In the genomic region with DNA sequence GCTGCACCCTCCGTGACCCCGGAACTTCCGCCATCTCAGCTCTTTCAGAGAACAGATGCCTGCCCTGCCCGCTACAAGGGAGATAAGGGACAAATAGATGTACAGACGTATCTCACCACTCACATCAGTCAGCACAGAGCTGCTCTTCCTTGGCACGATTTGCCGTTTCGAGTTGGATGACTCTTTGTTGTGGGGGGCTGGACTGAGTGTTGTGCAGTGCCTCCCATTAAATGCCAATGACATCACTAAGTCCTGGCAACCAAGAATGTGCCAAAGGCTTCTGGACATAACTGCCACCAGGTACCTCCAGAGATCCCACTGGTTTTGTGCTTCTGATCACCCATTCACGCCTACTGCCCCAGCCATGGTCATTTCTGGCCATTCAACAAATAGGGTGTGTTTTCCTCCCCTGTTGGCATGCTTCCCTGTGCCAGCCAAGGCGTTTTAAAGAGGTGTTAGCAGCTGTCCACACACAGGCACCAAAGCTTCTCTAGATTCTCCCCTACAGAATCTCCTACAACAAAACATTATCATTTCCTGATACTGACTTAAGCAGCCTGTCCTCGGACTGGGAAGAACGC, we compare ENCODE assay signal across 7 mouse cellular contexts. TPM values are rescaled to one million over a fixed set of nuclear protein-coding genes. Genes with fewer than 3 reads are reported as not detected.
DNase-seq lines count a peak whose midpoint lies in the region; ATAC-seq and TF ChIP-seq lines count a peak whose summit lies in the region.

No protein-coding gene starts in this region.

- TF ChIP-seq CTCF in CH12.LX (conservative IDR thresholded peaks at IDR 0.05 in 1 of 2, IDR thresholded peaks at IDR 0.05 in 1 of 2; ENCODE audit: low read depth in 2 of 2, low read length in 2 of 2), result no peak
- no peak for TF ChIP-seq CTCF in stomach, postnatal 0 days (IDR thresholded peaks at IDR 0.05; ENCODE audit: low read depth)

- H3K27ac ChIP-seq in CH12.LX (ENCODE audit: insufficient read depth, low read depth) (peak overlapping the region; percentile 99), macrophage (peak overlapping the region; percentile 69)
- H3K27ac ChIP-seq in hindbrain, embryonic 12.5 days, result no peak overlapping the region
- H3K27ac ChIP-seq in stomach, postnatal 0 days (replicated peaks), result peak overlapping the region; percentile 78

- peak overlapping the region; percentile 98 for H3K4me2 ChIP-seq in CH12.LX (ENCODE audit: insufficient read depth, low read depth, poor library complexity, severe bottlenecking)
- H3K4me2 ChIP-seq in hindbrain, embryonic 12.5 days (replicated peaks), result peak overlapping the region; percentile 43
- peak overlapping the region; percentile 46 for H3K4me2 ChIP-seq in stomach, postnatal 0 days (replicated peaks; ENCODE audit: low read depth)

- in situ Hi-C loops in CH12.LX (cut with MboI; ENCODE audit: low pct_ligation_motif_present, low pct_unique_long_range_greater_than_20kb, low sequenced_read_pairs), result loop anchor here (5.0 to 25.0 kb wide), 2 partner anchors 33 to 317 kb away; no protein-coding TSS in a partner anchor

- peaks cover 9 to 39% of the 10 kb centered on the region in 2 experiments for H3K4me1 ChIP-seq in CH12.LX (ENCODE audit: control insufficient read depth in 1 of 2, insufficient read depth in 2 of 2)
- H3K4me1 ChIP-seq in hindbrain, embryonic 12.5 days, result peaks cover 16% of the 10 kb centered on the region
- peaks cover 10% of the 10 kb centered on the region for H3K4me1 ChIP-seq in stomach, postnatal 0 days (replicated peaks; ENCODE audit: control insufficient read depth, insufficient read depth)

- dilution Hi-C loops in CH12.LX (cut with MboI; ENCODE audit: extremely low pct_ligation_motif_present, extremely low pct_unique_long_range_greater_than_20kb, low sequenced_read_pairs), result no loop called here

- WGBS in hindbrain, embryonic 12.5 days, result 37% methylated on average over 12 of the region's 12 CpGs
- 56% methylated on average over 10 of the region's 12 CpGs for WGBS in macrophage (ENCODE audit: missing documents)
- WGBS in stomach, postnatal 0 days, result 16% methylated on average over 12 of the region's 12 CpGs

- peak overlapping the region; percentile 72 for H3K9ac ChIP-seq in CH12.LX (ENCODE audit: insufficient read depth, low read depth)
- no peak overlapping the region for H3K9ac ChIP-seq in hindbrain, embryonic 12.5 days
- H3K9ac ChIP-seq in stomach, postnatal 0 days (ENCODE audit: low read length), result no peak overlapping the region

- no peaks in the 10 kb centered on the region for H3K27me3 ChIP-seq in CH12.LX (replicated peaks)
- H3K27me3 ChIP-seq in hindbrain, embryonic 12.5 days, result no peaks in the 10 kb centered on the region
- no peaks in the 10 kb centered on the region for H3K27me3 ChIP-seq in stomach, postnatal 0 days (ENCODE audit: control insufficient read depth, insufficient read depth, low read length)

- H3K36me3 ChIP-seq in CH12.LX (replicated peaks in 1 of 2; ENCODE audit: control insufficient read depth in 1 of 2, insufficient read depth in 1 of 2, low read length in 1 of 2), result peaks cover 5 to 11% of the 10 kb centered on the region in 2 experiments
- H3K36me3 ChIP-seq in hindbrain, embryonic 12.5 days, result no peaks in the 10 kb centered on the region
- H3K36me3 ChIP-seq in macrophage (ENCODE audit: inconsistent target), result no peaks in the 10 kb centered on the region
- no peaks in the 10 kb centered on the region for H3K36me3 ChIP-seq in stomach, postnatal 0 days (ENCODE audit: control insufficient read depth, insufficient read depth, low read length)

- peaks cover 16% of the 10 kb centered on the region for H3K9me3 ChIP-seq in CH12.LX (replicated peaks; ENCODE audit: low read length)
- H3K9me3 ChIP-seq in hindbrain, embryonic 12.5 days (replicated peaks), result no peaks in the 10 kb centered on the region
- H3K9me3 ChIP-seq in stomach, postnatal 0 days (ENCODE audit: control insufficient read depth, low read length), result no peaks in the 10 kb centered on the region

- 0 out of 2 replicates have a peak, but pooled peaks have one; percentile 24 for TF ChIP-seq EP300 in CH12.LX (IDR thresholded peaks at IDR 0.05; ENCODE audit: low read length)
- no peak for TF ChIP-seq EP300 in stomach, postnatal 0 days (optimal IDR thresholded peaks at IDR 0.05)

- peak overlapping the region; percentile 55 to 58 (median 57) for H3K4me3 ChIP-seq in CH12.LX (replicated peaks in 1 of 3; ENCODE audit: low read depth in 2 of 3, low read length in 2 of 3, poor library complexity in 1 of 3)
- H3K4me3 ChIP-seq in hindbrain, embryonic 12.5 days, result 0 out of 2 replicates have a peak overlapping the region, but pooled peaks have one; percentile 14
- H3K4me3 ChIP-seq in macrophage (ENCODE audit: inconsistent target), result no peak overlapping the region
- H3K4me3 ChIP-seq in stomach, postnatal 0 days (ENCODE audit: low read depth, low read length), result peak overlapping the region; percentile 19; the same call in 1 of the 2 replicates

- ATAC-seq in hindbrain, embryonic 12.5 days (ENCODE audit: low FRiP score), result peak; percentile 35; the same call in 1 of the 2 replicates
- peak; percentile 62 for ATAC-seq in stomach, postnatal 0 days (ENCODE audit: low FRiP score, low TSS enrichment)

- peak; percentile 67 to 71 for DNase-seq in B cell, adult 2 months
- DNase-seq in CH12.LX (ENCODE audit: extremely low read depth), result peak; percentile 70
- DNase-seq in embryo, embryonic 10.5 days (ENCODE audit: low spot score), result peak; percentile 18
- DNase-seq in stomach, postnatal 0 days (ENCODE audit: low spot score), result peak; percentile 72
- DNase-seq in frontal cortex, postnatal 36 days (ENCODE audit: low spot score in 2 of 2), result no peak

- TF ChIP-seq RAD21 in CH12.LX (IDR thresholded peaks at IDR 0.05; ENCODE audit: low read depth, low read length), result no peak

- peaks cover 20% of the 10 kb centered on the region for H3K79me2 ChIP-seq in CH12.LX (replicated peaks; ENCODE audit: control insufficient read depth, extremely low read depth, insufficient read depth, poor library complexity, severe bottlenecking)
- H3K79me2 ChIP-seq in macrophage (ENCODE audit: inconsistent target), result no peaks in the 10 kb centered on the region

- peak; percentile 42; the same call in 1 of the 2 replicates for TF ChIP-seq POLR2A in CH12.LX (IDR thresholded peaks at IDR 0.05; ENCODE audit: low read depth, low read length)

TF ChIP-seq in CH12.LX, 34 proteins besides CTCF, POLR2A, EP300 and RAD21:
- TF ChIP-seq SIN3A (IDR thresholded peaks at IDR 0.05; ENCODE audit: low read length), result 0 out of 2 replicates have a peak, but pooled peaks have one; percentile 51
- 0 out of 2 replicates have a peak, but pooled peaks have one; percentile 19 for TF ChIP-seq KAT2A (IDR thresholded peaks at IDR 0.05; ENCODE audit: insufficient replicate concordance, low read length)
- TF ChIP-seq MXI1 (IDR thresholded peaks at IDR 0.05; ENCODE audit: low read depth, low read length), result peak; percentile 34; the same call in 1 of the 2 replicates
- TF ChIP-seq NELFE (IDR thresholded peaks at IDR 0.05; ENCODE audit: low read depth, low read length), result 0 out of 2 replicates have a peak, but pooled peaks have one; percentile 17
- 0 out of 2 replicates have a peak, but pooled peaks have one; percentile 18 for TF ChIP-seq ETS1 (conservative IDR thresholded peaks at IDR 0.05; ENCODE audit: low read depth, low read length)
- TF ChIP-seq HCFC1 (IDR thresholded peaks at IDR 0.05; ENCODE audit: low read depth, low read length), result peak; percentile 49
- TF ChIP-seq BHLHE40 (IDR thresholded peaks at IDR 0.05; ENCODE audit: low read depth, low read length), result no peak; the same call in 1 of the 2 replicates
- TF ChIP-seq ELF1 (IDR thresholded peaks at IDR 0.05; ENCODE audit: low read depth, low read length), result peak; percentile 73; the same call in 1 of the 2 replicates
- TF ChIP-seq ZMIZ1 (IDR thresholded peaks at IDR 0.05; ENCODE audit: low read depth, low read length), result 0 out of 2 replicates have a peak, but pooled peaks have one; percentile 29
- 0 out of 2 replicates have a peak, but pooled peaks have one; percentile 37 for TF ChIP-seq NRF1 (IDR thresholded peaks at IDR 0.05; ENCODE audit: low read depth, low read length)
- 0 out of 2 replicates have a peak, but pooled peaks have one; percentile 5 for TF ChIP-seq CHD1 (IDR thresholded peaks at IDR 0.05; ENCODE audit: low read depth, low read length)
- 0 out of 2 replicates have a peak, but pooled peaks have one; percentile 50 for TF ChIP-seq MAX (IDR thresholded peaks at IDR 0.05; ENCODE audit: low read length)
- TF ChIP-seq MYC (IDR thresholded peaks at IDR 0.05; ENCODE audit: low read depth, low read length), result no peak
- TF ChIP-seq MAFK (IDR thresholded peaks at IDR 0.05; ENCODE audit: insufficient replicate concordance, low read length), result no peak; the same call in 1 of the 2 replicates
- TF ChIP-seq CHD2 (IDR thresholded peaks at IDR 0.05; ENCODE audit: low read length), result 0 out of 2 replicates have a peak, but pooled peaks have one; percentile 19
- TF ChIP-seq JUND (conservative IDR thresholded peaks at IDR 0.05; ENCODE audit: low read depth, low read length), result no peak
- TF ChIP-seq USF1 (IDR thresholded peaks at IDR 0.05; ENCODE audit: low read depth, low read length), result no peak

RNA-seq across cellular contexts. Expression of gene Tmem154, which starts 11.7 kb away (rescaled TPM):
- total RNA-seq in CH12.LX (2012; rRNA removed) (38.6 and 42.8 TPM in 2 replicates), CH12.LX (2014; rRNA removed) (57.1 and 57.7 TPM in 2 replicates)
- polyA plus RNA-seq in CH12.LX (2012; ENCODE audit: insufficient read length, low read depth) (81.6 and 91.5 TPM in 2 replicates), macrophage (2018) (57.7 to 102 TPM (median 78.1 TPM) in 3 replicates)
- 0.44 and 1.1 TPM in 2 replicates for polyA plus RNA-seq in hindbrain, embryonic 12.5 days (2016; fragmentation: Nextera tagmentation; extraction: Ambion mirVana)
- total RNA-seq in macrophage (2018; cell fraction: chromatin; rRNA removed), result 100 to 1,000 TPM in 10 of 26 experiments, 10 to 100 TPM in 11, 1 to 10 TPM in 5; 5.6 to 262 (median 81.4) TPM
- 100 to 1,000 TPM in 8 of 26 experiments, 10 to 100 TPM in 18; 34.4 to 131 (median 62.0) TPM for total RNA-seq in macrophage (2018; cell fraction: cytosol; rRNA removed)
- total RNA-seq in macrophage (2018; cell fraction: nucleus; rRNA removed), result 100 to 1,000 TPM in 6 of 26 experiments, 10 to 100 TPM in 19, 1 to 10 TPM in 1; 9.0 to 177 (median 62.5) TPM
- polyA plus RNA-seq in stomach, postnatal 0 days (2015; fragmentation: Nextera tagmentation; extraction: Ambion mirVana), result 20.9 and 24.7 TPM in 2 replicates

Comparison
In these comparisons a context has a peak if more than half of its experiments do, and no peak if none do; other contexts are left out.
1. DNase-seq: peak in B cell, adult 2 months (2 of 2), CH12.LX (single experiment), embryo, embryonic 10.5 days (single experiment) and stomach, postnatal 0 days (single experiment); none in frontal cortex, postnatal 36 days (0 of 2).
2. H3K4me2 ChIP-seq: peak in every context shown above with its lines; median percentile 98 in CH12.LX; 46 in stomach, postnatal 0 days; 43 in hindbrain, embryonic 12.5 days.
3. RNA of gene Tmem154, which starts 11.7 kb away (polyA plus RNA-seq): 81.6 to 91.5 TPM in CH12.LX, 57.7 to 102 TPM in macrophage and 20.9 to 24.7 TPM in stomach, postnatal 0 days; 0.44 to 1.1 TPM in hindbrain, embryonic 12.5 days; every median in the first group is over 10 times any median in the second.